Mouse (Mus musculus) bone marrow, adult 2 months (tissue): ENCODE data around the gene Sys1. TPM values are rescaled to one million over a fixed set of nuclear protein-coding genes. Genes with fewer than 3 reads are reported as not detected.
A peak's percentile ranks its signal among the peaks of the same experiment; 100 is the strongest.

Experiments used
- H3K27ac ChIP-seq: fragments of 200-500 bp; 2 replicates; pipeline ENCODE4 v1.5.1; 2012; ENCODE audit warnings: low read depth, mild to moderate bottlenecking, control low read depth, inconsistent platforms, low read length; ENCODE audit not compliant: control insufficient read depth, poor library complexity, insufficient read depth
- H3K4me1 ChIP-seq: fragments of 200-500 bp; 2 replicates; pipeline ENCODE4 v1.6.1; 2011; ENCODE audit warnings: low read length; ENCODE audit not compliant: control insufficient read depth, insufficient read depth
- H3K4me3 ChIP-seq: fragments of 200-500 bp; replicated peaks from 2 replicates; pipeline ENCODE3; 2011; ENCODE audit warnings: mild to moderate bottlenecking, low read depth, low read length, control low read depth; ENCODE audit not compliant: control insufficient read depth
- CTCF ChIP-seq: fragments of 200-500 bp; IDR thresholded peaks from 2 replicates; pipeline ENCODE4 v1.5.1; 2011; ENCODE audit warnings: low read length, control low read depth; ENCODE audit not compliant: control insufficient read depth, insufficient read depth
- POLR2A ChIP-seq: fragments of 200-500 bp; IDR thresholded peaks from 2 replicates; pipeline ENCODE4 v1.6.1; 2011; ENCODE audit warnings: low read depth, mild to moderate bottlenecking, control low read depth, low read length, borderline replicate concordance; ENCODE audit not compliant: control insufficient read depth
- WGBS: fragments of 180-500 bp; shearing (Covaris S2); methylation state at CpG from one replicate; pipeline ENCODE4 v1.1.7; 2018; 5-methylcytosine and 5-hydroxymethylcytosine counted together
- polyA plus RNA-seq: library from polyadenylated mRNA; stranded (reverse); fragments of >200 nt; gene quantifications from 2 replicates; pipeline ENCODE4 v1.2.4, GENCODE M21; 2011; ENCODE audit warnings: low replicate concordance; ENCODE audit not compliant: missing spikeins, insufficient read depth, insufficient read length

The Sys1 gene
- polyA plus RNA-seq, 1 experiment, result 26.7 TPM

DNA sequence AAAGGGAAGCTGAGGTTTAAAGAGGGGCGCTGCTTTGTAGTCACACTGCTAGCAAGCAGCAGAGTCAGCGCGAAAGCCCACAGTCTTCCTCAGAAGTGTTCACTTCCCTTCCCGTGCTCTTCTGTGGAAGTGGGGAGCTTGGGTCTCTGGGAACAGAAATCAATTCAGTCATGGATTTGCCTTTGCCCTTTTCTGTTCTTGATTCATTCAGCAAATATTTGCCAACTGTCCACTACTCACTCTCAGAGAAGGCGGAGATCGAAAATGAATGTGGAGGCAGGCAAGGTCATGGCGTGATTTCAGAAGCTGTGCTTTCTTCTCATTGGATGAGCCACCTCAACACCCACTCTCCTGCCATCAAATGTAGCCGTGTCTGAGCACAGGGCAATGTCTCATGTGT lies 1.8 kb downstream of the Sys1 start:
- H3K4me1 ChIP-seq, result peaks cover 2% of the 10 kb centered on the region; the same call in 1 of the 2 replicates
- WGBS, result 19% methylated on average over 8 of the region's 8 CpGs
- H3K27ac ChIP-seq, result no peak overlapping the region
- H3K4me3 ChIP-seq, result no peak overlapping the region
- TF ChIP-seq CTCF, result no peak

DNA sequence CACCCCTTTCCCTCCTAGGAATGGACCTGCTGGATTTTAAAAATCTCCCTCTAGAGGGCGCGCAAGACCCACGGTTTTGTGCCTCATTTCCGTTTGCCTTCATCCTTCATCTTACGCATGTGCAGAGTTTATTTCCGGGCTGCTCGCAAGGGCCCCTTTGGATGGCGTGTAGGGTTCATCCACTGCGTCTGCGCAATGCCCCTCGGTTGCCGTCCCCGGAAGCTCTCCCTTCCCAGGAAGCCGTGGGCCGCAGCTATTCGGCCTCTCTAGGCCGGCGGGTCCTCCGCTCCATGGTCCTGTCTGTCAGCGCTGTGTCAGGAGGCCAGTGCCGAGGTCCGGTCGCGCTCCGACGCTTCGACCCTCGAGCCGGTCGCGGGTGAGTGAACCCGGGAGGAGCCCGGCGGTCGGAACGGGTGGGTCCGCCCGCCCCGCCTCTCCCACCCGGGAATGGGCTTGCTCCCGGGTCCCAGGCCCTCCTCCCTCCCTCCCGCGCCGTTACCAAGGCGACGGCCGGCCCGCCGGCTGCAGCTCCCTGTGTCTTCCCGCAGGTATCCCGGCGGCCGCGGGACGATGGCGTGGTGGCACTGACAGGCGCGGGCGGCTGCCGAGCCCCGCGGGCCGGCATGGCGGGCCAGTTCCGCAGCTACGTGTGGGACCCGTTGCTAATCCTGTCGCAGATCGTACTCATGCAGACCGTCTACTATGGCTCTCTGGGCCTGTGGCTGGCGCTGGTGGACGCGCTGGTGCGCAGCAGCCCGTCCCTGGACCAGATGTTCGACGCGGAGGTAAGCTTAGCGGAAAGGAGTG lies 4.2 kb downstream of the Sys1 start, which contains the start of gene Gm20458:
Gene Gm20458, plus strand, starts transcription at position 223 of the 807 bp plus-strand sequence.
- under 1% methylated on average over 79 of the region's 79 CpGs for WGBS
- peak; percentile 66; the same call in 1 of the 2 replicates for TF ChIP-seq POLR2A
- TF ChIP-seq CTCF, result peak; percentile 74
- H3K4me1 ChIP-seq, result peaks cover 2% of the 10 kb centered on the region; the same call in 1 of the 2 replicates

DNA sequence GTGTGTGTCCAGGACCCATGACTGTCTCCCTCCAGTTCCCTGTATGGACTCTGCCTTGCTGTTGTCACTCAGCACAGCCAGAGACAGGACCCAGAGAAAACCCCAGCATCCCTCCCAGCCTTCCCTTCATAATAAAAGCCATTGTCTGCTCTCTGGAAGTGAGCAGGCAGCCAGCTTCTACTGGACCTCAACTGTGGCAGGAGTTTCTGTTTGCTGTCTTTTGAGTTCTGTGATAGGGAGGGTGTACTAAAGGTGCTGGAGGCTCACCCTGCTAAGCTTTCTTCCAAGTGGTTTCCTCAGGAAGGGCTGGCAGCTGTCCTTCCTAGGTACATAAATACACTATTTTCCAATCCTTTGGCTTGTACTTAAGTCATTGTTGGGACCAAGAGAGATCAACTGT lies 8.4 kb downstream of the Sys1 start:
- no peak overlapping the region for H3K27ac ChIP-seq
- no peaks in the 10 kb centered on the region; the same call in 1 of the 2 replicates for H3K4me1 ChIP-seq
- TF ChIP-seq POLR2A, result no peak
- no peak for TF ChIP-seq CTCF
- no peak overlapping the region for H3K4me3 ChIP-seq

More for the DNA sequence above, 4.2 kb downstream of the Sys1 start, which contains the start of gene Gm20458:
- Histone ChIP-seq H3K4me3 (peak within 1 kb of the TSS; percentile 92), H3K27ac (peak within 1 kb of the TSS; percentile 91)

DNA sequence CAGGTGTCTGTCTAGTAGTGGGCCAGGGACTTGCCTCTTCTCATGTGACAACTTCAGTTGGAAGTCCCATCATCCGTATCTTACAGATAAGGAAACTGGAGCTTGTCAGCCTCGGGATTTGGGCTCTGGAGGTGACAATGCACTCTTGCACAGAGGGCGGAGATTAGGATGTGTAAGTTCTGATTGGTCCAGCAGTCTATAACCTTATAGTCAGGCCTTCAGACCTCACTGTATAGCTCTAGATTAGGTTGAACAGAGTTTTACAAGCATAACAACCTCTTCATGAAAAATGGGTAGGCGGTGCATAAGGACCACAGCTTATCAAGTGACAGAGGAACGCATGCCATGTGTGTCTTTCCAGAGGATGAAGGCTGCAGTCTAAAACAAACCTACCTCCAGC lies 10.0 kb downstream of the Sys1 start:
- Histone ChIP-seq H3K4me3 (no peak overlapping the region), H3K27ac (no peak overlapping the region), H3K4me1 (no peaks in the 10 kb centered on the region; the same call in 1 of the 2 replicates)
- no peak for TF ChIP-seq CTCF
- 71% methylated on average over 5 of the region's 5 CpGs for WGBS

DNA sequence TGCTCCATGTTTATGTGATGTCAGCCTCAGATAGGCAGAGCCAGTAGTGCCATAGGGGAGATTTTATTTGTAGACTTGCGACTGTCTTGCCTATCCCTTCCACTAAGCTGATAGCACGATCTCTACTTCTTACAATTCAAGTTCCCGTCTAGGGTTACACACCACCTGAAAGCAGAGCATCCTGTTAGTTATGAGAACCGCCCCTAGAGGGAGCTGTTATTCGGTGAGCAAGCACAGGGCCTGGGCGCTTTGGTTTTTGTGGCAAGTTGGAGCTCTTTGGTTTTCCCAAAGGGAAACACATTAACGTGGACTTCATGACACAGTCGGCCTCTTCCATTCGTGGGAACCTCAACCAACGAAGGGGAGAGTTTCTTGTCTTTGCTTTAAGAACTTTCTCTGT lies 13.5 kb downstream of the Sys1 start:
- Histone ChIP-seq H3K27ac (no peak overlapping the region), H3K4me1 (no peaks in the 10 kb centered on the region), H3K4me3 (no peak overlapping the region)
- TF ChIP-seq POLR2A (no peak), CTCF (peak; percentile 63)
- WGBS, result 40% methylated on average over 10 of the region's 10 CpGs

DNA sequence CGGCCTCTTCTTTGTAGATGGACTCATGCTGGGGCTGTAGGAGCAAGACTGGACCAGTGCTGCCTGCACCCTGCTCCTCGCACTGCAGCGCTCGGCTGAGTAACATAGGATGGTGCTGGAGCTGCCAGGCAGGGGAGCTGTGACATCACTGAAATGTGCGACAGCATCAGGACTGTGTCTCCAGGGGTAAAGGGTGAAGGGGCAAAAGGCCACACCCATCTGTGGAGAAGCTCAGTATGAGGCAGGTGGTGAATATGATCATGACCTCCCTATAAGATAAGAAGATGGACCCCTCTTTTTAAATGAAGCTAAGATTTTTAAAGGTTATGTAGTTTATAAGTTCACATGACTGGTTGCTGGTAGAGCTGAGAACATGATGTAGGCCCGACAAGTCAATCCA lies 16.9 kb downstream of the Sys1 start, which contains the start of gene Trp53tg5:
Gene Trp53tg5, minus strand, starts transcription at position 101 of the 400 bp plus-strand sequence.
- TF ChIP-seq POLR2A, result no peak
- TF ChIP-seq CTCF, result no peak
- 88% methylated on average over 6 of the region's 6 CpGs for WGBS

DNA sequence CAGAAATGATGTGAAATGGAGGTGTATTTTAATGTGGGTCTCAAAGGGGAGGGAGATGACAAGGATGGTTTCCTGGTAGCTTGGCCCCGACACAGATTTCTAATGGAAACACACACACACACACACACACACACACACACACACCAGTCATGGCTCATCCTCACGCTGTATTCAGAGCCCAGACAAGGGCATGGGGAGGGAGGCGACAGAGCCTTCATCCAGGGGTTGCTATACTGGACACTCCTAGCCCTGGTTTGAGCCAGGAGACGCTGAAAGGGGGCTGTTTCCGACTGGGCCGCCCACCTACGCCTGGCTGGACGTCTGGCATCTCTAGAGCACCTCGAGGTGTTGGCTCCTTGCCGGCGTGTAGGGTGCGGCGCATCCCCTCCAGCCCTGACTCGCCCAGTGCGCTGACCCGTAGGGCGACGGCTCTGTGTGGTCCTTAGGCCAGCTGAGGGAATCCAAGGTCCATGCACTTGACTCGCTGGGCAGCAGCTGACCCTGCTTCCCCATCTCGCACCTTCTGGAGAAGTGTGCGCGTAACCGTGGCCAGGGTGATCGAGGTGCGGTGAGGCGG lies 29.0 kb downstream of the Sys1 start, which contains the start of gene Dbndd2:
Gene Dbndd2, plus strand, starts transcription at position 426 of the 577 bp plus-strand sequence.
- H3K4me1 ChIP-seq, result no peaks in the 10 kb centered on the region; the same call in 1 of the 2 replicates
- H3K27ac ChIP-seq, result no peak within 1 kb of the TSS; the same call in 1 of the 2 replicates
- TF ChIP-seq CTCF (no peak), POLR2A (no peak)
- WGBS, result 7% methylated on average over 26 of the region's 26 CpGs
- H3K4me3 ChIP-seq, result peak within 1 kb of the TSS; percentile 25

More for the DNA sequence above, 16.9 kb downstream of the Sys1 start, which contains the start of gene Trp53tg5:
- Histone ChIP-seq H3K4me1 (no peaks in the 10 kb centered on the region), H3K27ac (no peak within 1 kb of the TSS), H3K4me3 (no peak within 1 kb of the TSS)
